Mouse (Mus musculus) liver, adult (tissue): ENCODE results near the gene Prmt6.

ENCODE experiments used
- GATA4 ChIP-seq: IDR thresholded peaks from 2 replicates; pipeline ENCODE4 v1.6.1; 2014; ENCODE audit warnings: mild to moderate bottlenecking, low read length; ENCODE audit not compliant: insufficient replicate concordance

Gene Prmt6

DNA sequence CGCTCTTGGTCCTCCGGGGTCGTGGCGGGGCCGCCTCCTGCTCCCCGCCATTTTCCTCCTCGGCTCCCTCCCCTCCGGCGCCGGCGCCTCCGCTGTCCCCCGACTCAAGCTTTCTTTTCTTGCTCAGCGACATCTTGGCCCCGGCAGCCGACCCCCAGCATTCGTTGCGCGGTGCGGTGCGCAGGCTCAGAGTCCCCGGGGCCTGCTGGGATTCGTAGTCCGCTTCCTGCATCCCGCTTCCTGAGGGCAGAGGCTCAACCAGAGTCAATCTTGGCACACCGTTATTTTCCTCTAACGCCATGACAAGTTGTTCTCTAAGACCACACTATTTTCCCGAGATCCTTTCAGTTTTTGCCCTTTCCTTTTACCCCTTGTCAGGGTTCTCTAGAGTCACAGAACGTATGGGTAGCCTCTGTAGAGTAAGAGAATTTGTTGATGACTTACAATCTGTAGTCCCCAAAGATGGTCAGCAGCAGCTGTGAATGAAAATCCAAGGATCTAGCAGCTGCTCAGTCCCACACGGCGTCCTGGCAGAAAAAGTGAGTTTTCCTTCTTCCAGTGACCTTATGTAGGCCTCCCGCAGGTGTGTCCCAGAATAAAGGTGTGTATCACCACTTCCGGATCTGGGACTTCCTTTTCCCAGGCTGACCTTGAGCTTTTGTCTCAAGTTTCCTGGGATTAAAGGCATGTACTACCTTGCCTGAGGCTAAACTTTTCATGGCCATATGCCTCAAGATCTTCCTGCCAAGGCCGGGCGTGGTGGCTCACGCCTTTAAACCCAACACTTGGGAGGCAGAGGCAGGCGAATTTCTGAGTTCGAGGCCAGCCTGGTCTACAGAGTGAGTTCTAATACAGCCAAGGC, at the start of gene Prmt6:
Gene Prmt6 (minus strand): TSS at position 160 of the 862 bp plus-strand sequence.
- TF ChIP-seq GATA4, result no peak

DNA sequence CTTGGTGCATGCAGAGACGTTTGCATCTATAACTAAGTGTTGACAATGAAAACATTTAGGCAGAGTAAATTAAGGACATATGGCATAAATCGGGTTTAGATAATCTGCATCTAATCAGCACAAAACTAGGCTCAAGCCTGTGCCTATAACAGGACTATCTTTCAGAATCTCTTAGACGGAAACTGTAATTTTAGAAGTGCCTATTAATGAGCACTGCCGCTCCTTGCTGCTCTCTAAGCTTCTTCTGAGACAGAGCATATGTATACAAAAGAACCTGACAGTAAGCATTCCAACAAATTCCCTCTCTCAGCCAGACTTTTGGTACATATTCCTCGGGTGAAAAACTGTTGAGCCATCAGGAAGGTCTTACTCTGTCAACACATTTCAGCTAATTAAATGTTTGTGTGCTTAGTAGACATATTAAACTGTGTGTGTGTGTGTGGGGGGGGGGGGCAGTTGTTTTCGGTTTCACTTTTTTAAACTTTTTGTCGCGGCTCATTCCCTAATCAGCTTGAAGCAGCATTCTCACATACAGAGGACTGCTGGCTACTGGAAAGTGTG, 39.8 kb upstream of the Prmt6 start:
- TF ChIP-seq GATA4, result no peak

DNA sequence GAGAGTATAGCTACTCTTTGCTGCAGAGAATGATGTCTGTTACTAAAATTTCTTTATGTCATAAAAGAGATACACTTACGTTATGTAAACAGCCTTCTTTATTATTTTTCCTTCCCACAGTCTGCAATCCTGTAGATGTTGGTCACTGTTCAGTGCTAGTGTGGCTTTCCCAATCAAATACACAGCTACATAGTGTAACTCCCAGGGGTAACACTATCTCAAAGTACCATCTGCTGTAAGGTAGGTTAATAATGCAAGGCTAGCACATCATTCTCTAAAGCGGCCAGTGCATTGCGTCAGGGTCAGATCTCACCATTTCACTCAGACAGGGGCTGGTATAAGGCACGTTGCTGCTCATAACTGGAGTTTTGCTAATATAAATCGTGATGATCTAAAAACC, 31.9 kb upstream of the Prmt6 start:
- TF ChIP-seq GATA4, result no peak

DNA sequence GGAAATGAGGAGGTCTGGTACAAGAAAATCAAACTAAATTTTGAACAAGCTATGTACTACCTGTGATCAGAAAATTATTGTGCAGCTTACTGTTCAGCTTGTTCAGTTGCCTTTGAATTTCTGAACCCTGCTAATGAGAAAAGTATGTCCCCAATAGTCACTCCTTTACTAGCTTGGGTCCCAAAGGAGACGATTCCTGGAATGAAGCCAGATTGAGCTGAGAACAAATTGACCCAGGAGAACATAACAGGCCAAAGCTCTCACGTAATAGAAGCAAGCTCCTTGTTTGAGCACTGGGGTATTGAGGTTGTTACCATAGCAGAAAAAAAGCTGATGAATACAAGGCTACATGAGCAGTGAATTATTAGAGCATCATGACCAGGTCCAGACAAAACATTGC, 17.0 kb upstream of the Prmt6 start:
- no peak for TF ChIP-seq GATA4

DNA sequence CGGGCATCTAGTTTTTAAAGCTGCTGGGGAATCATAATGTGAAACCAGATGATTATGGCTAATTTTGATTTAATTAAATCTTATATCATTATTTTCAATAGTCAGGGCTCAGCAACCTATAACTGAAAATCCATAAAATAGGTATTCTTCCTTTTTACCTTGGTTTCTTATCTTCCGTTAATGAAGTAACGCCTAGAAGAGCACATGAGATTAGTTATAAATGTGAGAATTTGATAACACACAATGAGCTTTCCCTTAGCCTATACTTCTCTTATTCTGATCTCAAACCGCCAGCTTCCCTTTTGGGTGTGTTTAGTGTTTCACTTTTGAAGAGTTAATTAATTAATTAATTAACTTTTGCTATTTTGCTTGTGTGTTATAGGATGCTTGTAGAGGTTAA, 2.3 kb upstream of the Prmt6 start:
- no peak for TF ChIP-seq GATA4

DNA sequence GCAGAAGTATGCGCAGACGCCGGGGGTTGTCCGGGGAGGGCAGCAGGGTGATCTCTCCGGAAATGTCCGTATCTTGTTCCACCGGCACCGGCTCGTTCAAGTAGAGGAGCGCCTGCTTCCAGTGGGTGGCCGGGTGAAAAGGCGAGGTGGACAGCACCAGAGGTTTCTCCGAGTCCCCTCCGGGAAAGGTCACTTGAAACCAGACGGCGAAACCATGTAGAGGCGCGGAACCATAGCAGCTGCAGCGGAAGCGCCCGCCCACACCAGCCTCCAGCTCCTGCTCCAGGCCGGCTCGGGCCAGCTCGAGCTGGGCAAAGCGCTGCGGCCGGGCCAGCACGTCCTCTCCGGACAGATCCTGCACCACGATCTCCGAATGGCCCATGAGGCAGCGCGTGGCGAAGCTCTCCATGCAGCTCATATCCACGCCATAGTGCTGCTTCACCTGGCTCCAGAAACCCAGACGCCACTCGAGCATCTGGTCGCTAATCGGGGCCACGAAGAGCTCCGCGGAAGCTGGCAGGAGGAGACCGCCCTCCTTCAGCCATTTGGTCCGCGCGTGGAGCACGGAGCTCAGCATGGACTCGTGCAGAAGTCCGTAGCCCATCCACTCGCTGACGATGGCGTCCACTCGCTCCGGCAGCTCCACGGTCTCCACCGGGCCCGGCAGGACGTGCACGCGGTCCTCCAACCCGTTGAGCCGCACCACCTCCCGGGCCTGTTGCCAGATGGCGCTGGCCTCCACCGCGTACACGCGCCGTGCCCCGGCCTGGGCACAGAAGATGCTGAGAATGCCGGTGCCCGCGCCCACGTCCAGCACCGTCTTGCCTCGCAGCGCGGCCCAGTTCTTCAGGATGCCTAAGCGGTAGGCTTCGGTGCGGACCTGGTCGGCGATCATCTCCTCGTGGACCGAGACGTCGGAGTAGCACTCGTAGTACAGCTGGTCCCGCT, 633 bp downstream of the Prmt6 start:
- TF ChIP-seq GATA4, result no peak

DNA sequence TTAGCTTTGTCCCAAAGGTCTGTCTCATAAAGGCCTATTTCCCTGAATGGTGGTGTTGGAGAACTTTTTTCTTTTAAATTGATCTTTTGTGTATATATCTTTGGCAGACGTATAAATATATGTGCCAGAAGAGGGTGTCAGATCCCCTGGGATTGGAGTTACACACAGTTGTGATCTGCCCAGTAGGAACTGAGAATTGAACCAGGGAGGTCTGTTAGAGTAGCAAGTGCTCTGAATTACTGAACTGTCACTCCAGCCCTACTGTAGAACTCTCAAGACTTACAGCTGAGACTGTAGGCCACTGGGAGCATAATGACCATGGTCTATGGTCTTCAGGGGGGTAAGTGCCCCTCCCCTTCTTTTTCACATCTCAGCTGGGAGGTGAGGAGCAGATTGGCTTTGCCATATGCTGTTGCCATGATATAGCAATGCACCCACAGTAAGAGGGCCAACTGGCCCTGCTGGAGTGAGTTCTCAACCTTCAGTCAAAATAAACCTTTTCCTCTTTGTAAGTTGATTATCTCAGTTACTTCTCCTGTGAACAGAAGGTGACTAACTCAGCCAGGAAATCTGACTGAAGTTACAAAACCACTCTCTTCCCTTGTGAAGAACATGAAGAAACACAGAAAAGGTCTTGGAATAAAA, 13.9 kb downstream of the Prmt6 start:
- no peak for TF ChIP-seq GATA4
